Comparison of ENCODE assay signal across 19 mouse cellular contexts in genomic region chr9:80600019-80600418, GRCm38 (mm10).
DNase-seq lines count a peak whose midpoint lies in the region; ATAC-seq and TF ChIP-seq lines count a peak whose summit lies in the region.
"Had no signal": no experiment of that assay in that cellular context is flagged by ENCODE, and none has a peak within 500 bp of the region (broad histone marks: within the 10 kb centered on the region; RNA-seq: fewer than 3 reads in every experiment).

No protein-coding gene starts in this region.

- H3K4me2 ChIP-seq in embryonic facial prominence, embryonic 14.5 days (ENCODE audit: low read depth, low read length) = no peak overlapping the region
- H3K4me2 ChIP-seq in hindbrain, postnatal 0 days (ENCODE audit: low read depth, low read length) = no peak overlapping the region
- no peak overlapping the region for H3K4me2 ChIP-seq in hindbrain, embryonic 12.5 days (replicated peaks)
- no peak overlapping the region for H3K4me2 ChIP-seq in midbrain, postnatal 0 days (ENCODE audit: low read depth, low read length, poor library complexity, severe bottlenecking)
- H3K4me2 ChIP-seq: embryonic facial prominence, embryonic 13.5 days; forebrain, embryonic 13.5 days; heart, embryonic 13.5 days; intestine, embryonic 15.5 days had no signal

- no peaks in the 10 kb centered on the region for H3K9me3 ChIP-seq in embryonic facial prominence, embryonic 14.5 days (ENCODE audit: control insufficient read depth, low read length)
- H3K9me3 ChIP-seq in embryonic facial prominence, embryonic 10.5 days = no peaks in the 10 kb centered on the region
- H3K9me3 ChIP-seq in hindbrain, postnatal 0 days (ENCODE audit: low read length) = no peaks in the 10 kb centered on the region
- H3K9me3 ChIP-seq in hindbrain, embryonic 12.5 days (replicated peaks) = no peaks in the 10 kb centered on the region
- H3K9me3 ChIP-seq in midbrain, postnatal 0 days (ENCODE audit: low read length) = no peaks in the 10 kb centered on the region
- H3K9me3 ChIP-seq: embryonic facial prominence, embryonic 13.5 days; forebrain, embryonic 13.5 days; heart, embryonic 13.5 days; intestine, embryonic 15.5 days had no signal

- H3K27me3 ChIP-seq in embryonic facial prominence, embryonic 14.5 days (replicated peaks; ENCODE audit: control insufficient read depth, insufficient read depth, low read length) = no peaks in the 10 kb centered on the region
- H3K27me3 ChIP-seq in embryonic facial prominence, embryonic 10.5 days (replicated peaks; ENCODE audit: low read depth, poor library complexity, severe bottlenecking) = no peaks in the 10 kb centered on the region
- no peaks in the 10 kb centered on the region for H3K27me3 ChIP-seq in hindbrain, postnatal 0 days (ENCODE audit: insufficient read depth, low read length)
- no peaks in the 10 kb centered on the region for H3K27me3 ChIP-seq in hindbrain, embryonic 12.5 days
- no peaks in the 10 kb centered on the region for H3K27me3 ChIP-seq in midbrain, postnatal 0 days (ENCODE audit: insufficient read depth, low read length)
- H3K27me3 ChIP-seq: embryonic facial prominence, embryonic 13.5 days; forebrain, embryonic 13.5 days; heart, embryonic 13.5 days; intestine, embryonic 15.5 days had no signal

- H3K4me1 ChIP-seq in embryonic facial prominence, embryonic 14.5 days (ENCODE audit: control insufficient read depth, insufficient read depth, low read length) = no peaks in the 10 kb centered on the region
- H3K4me1 ChIP-seq in embryonic facial prominence, embryonic 10.5 days = no peaks in the 10 kb centered on the region
- no peaks in the 10 kb centered on the region for H3K4me1 ChIP-seq in hindbrain, postnatal 0 days (ENCODE audit: insufficient read depth, low read length)
- H3K4me1 ChIP-seq in hindbrain, embryonic 12.5 days = no peaks in the 10 kb centered on the region
- no peaks in the 10 kb centered on the region for H3K4me1 ChIP-seq in midbrain, postnatal 0 days (ENCODE audit: insufficient read depth, low read length)
- H3K4me1 ChIP-seq: embryonic facial prominence, embryonic 13.5 days; forebrain, embryonic 13.5 days; intestine, embryonic 15.5 days had no signal

- H3K4me3 ChIP-seq in embryonic facial prominence, embryonic 14.5 days (ENCODE audit: low read depth, low read length) = no peak overlapping the region
- no peak overlapping the region for H3K4me3 ChIP-seq in embryonic facial prominence, embryonic 10.5 days
- H3K4me3 ChIP-seq in hindbrain, postnatal 0 days (ENCODE audit: low read length) = no peak overlapping the region
- H3K4me3 ChIP-seq in hindbrain, embryonic 12.5 days = no peak overlapping the region
- no peak overlapping the region for H3K4me3 ChIP-seq in midbrain, postnatal 0 days (ENCODE audit: low read depth, low read length)
- H3K4me3 ChIP-seq: embryonic facial prominence, embryonic 13.5 days; forebrain, embryonic 13.5 days; heart, embryonic 13.5 days; intestine, embryonic 15.5 days had no signal

- TF ChIP-seq CTCF in hindbrain, postnatal 0 days (IDR thresholded peaks at IDR 0.05; ENCODE audit: low read depth) = no peak
- TF ChIP-seq CTCF in midbrain, postnatal 0 days (IDR thresholded peaks at IDR 0.05) = no peak

- no peak overlapping the region for H3K9ac ChIP-seq in embryonic facial prominence, embryonic 14.5 days (ENCODE audit: low read depth, low read length)
- H3K9ac ChIP-seq in hindbrain, postnatal 0 days (replicated peaks; ENCODE audit: low read length) = no peak overlapping the region
- no peak overlapping the region for H3K9ac ChIP-seq in hindbrain, embryonic 12.5 days
- no peak overlapping the region for H3K9ac ChIP-seq in midbrain, postnatal 0 days (replicated peaks; ENCODE audit: low read length, poor library complexity, severe bottlenecking)
- H3K9ac ChIP-seq: embryonic facial prominence, embryonic 13.5 days; forebrain, embryonic 13.5 days; forebrain, postnatal 0 days; heart, embryonic 13.5 days; intestine, embryonic 15.5 days had no signal

- no peak overlapping the region for H3K27ac ChIP-seq in embryonic facial prominence, embryonic 14.5 days (replicated peaks; ENCODE audit: low read depth, low read length)
- no peak overlapping the region for H3K27ac ChIP-seq in embryonic facial prominence, embryonic 10.5 days (replicated peaks)
- H3K27ac ChIP-seq in hindbrain, postnatal 0 days = 0 out of 2 replicates have a peak overlapping the region, but pooled peaks have one; percentile 27
- H3K27ac ChIP-seq in hindbrain, embryonic 12.5 days = no peak overlapping the region
- no peak overlapping the region for H3K27ac ChIP-seq in midbrain, postnatal 0 days (ENCODE audit: low read depth, low read length)
- H3K27ac ChIP-seq: embryonic facial prominence, embryonic 13.5 days; forebrain, embryonic 13.5 days; heart, embryonic 13.5 days; intestine, embryonic 15.5 days had no signal

- H3K36me3 ChIP-seq in embryonic facial prominence, embryonic 14.5 days (ENCODE audit: control insufficient read depth, insufficient read depth, low read length) = no peaks in the 10 kb centered on the region
- no peaks in the 10 kb centered on the region for H3K36me3 ChIP-seq in embryonic facial prominence, embryonic 10.5 days (replicated peaks)
- H3K36me3 ChIP-seq in hindbrain, postnatal 0 days (ENCODE audit: insufficient read depth, low read length) = no peaks in the 10 kb centered on the region
- no peaks in the 10 kb centered on the region for H3K36me3 ChIP-seq in hindbrain, embryonic 12.5 days
- no peaks in the 10 kb centered on the region for H3K36me3 ChIP-seq in midbrain, postnatal 0 days (ENCODE audit: insufficient read depth, low read length)
- H3K36me3 ChIP-seq: embryonic facial prominence, embryonic 13.5 days; heart, embryonic 13.5 days; intestine, embryonic 15.5 days had no signal

- ATAC-seq in embryonic facial prominence, embryonic 14.5 days (ENCODE audit: low read depth) = no peak
- ATAC-seq in hindbrain, postnatal 0 days = no peak
- no peak for ATAC-seq in hindbrain, embryonic 12.5 days (ENCODE audit: low FRiP score)
- no peak for ATAC-seq in midbrain, postnatal 0 days (ENCODE audit: low FRiP score)
- no peak for ATAC-seq in megakaryocyte-erythroid progenitor cell, adult 5-6 weeks (replicated peaks; ENCODE audit: low FRiP score, low TSS enrichment, poor library complexity, severe bottlenecking)
- ATAC-seq: forebrain, embryonic 13.5 days; forebrain, postnatal 0 days; intestine, embryonic 15.5 days had no signal

- DNase-seq in embryonic facial prominence, embryonic 14.5 days (ENCODE audit: low spot score) = peak; percentile 18
- no peak for DNase-seq in embryonic facial prominence, embryonic 10.5 days (ENCODE audit: low spot score)
- peak; percentile 55 for DNase-seq in hindbrain, postnatal 0 days (ENCODE audit: low spot score)
- DNase-seq in brain, adult 2 months (ENCODE audit: low read depth, low spot score) = peak; percentile 21
- DNase-seq in midbrain, postnatal 0 days (ENCODE audit: low spot score) = peak; percentile 36
- DNase-seq: adrenal gland, postnatal 10 days; cerebellum, adult 18-20 months; cerebellum, adult 9-11 months; cerebellum, postnatal 36 days; forebrain, postnatal 0 days; gastrocnemius, postnatal 36 days; heart, adult 11 months; heart, postnatal 4 days had no signal
